Mouse (Mus musculus) midbrain, embryonic 13.5 days (tissue): ENCODE data around the gene Stac. TPM values are rescaled to one million over a fixed set of nuclear protein-coding genes. Genes with fewer than 3 reads are reported as not detected.

Experiments
- ATAC-seq: fragments of 200-750 bp; cut with Nextera tagmentation; 2 replicates; pipeline ENCODE4 v1.8.0; 2017; ENCODE audit warnings: mild to moderate bottlenecking, moderate TSS enrichment, moderate library complexity
- H3K27ac ChIP-seq: fragments of 300-500 bp; sonication (generic); 2 replicates; pipeline ENCODE4 v1.5.1; 2015; ENCODE audit warnings: inconsistent platforms, mild to moderate bottlenecking, moderate library complexity
- H3K27me3 ChIP-seq: fragments of 300-500 bp; sonication (generic); 2 replicates; pipeline ENCODE4 v1.6.1; 2015; ENCODE audit warnings: mild to moderate bottlenecking, inconsistent platforms
- H3K36me3 ChIP-seq: fragments of 300-500 bp; sonication (generic); 2 replicates; pipeline ENCODE4 v1.6.1; 2015; ENCODE audit warnings: mild to moderate bottlenecking, inconsistent platforms
- H3K4me1 ChIP-seq: fragments of 300-500 bp; sonication (generic); replicated peaks from 2 replicates; pipeline ENCODE4 v1.6.1; 2015; ENCODE audit warnings: inconsistent platforms
- H3K4me2 ChIP-seq: fragments of 300-500 bp; sonication (generic); replicated peaks from 2 replicates; pipeline ENCODE4 v1.6.1; 2015; ENCODE audit warnings: moderate library complexity, mild to moderate bottlenecking, inconsistent platforms
- H3K4me3 ChIP-seq: fragments of 300-500 bp; sonication (generic); replicated peaks from 2 replicates; pipeline ENCODE4 v1.5.1; 2015; ENCODE audit warnings: mild to moderate bottlenecking, inconsistent platforms
- H3K9ac ChIP-seq: fragments of 300-500 bp; sonication (generic); replicated peaks from 2 replicates; pipeline ENCODE4 v1.6.1; 2015; ENCODE audit warnings: mild to moderate bottlenecking, inconsistent platforms
- H3K9me3 ChIP-seq: fragments of 300-500 bp; sonication (generic); 2 replicates; pipeline ENCODE4 v1.6.1; 2016; ENCODE audit warnings: mild to moderate bottlenecking, inconsistent platforms
- WGBS: fragments of 180-500 bp; shearing (Covaris S2); methylation state at CpG from one replicate; pipeline ENCODE4 v1.1.7; 2015; 5-methylcytosine and 5-hydroxymethylcytosine counted together
- polyA plus RNA-seq: library from polyadenylated mRNA; unstranded; fragments of >200 nt; fragmentation: Nextera tagmentation; extraction: Ambion mirVana; gene quantifications from 2 replicates; pipeline ENCODE4 v1.2.1, GENCODE M21; 2015

Gene Stac
- polyA plus RNA-seq, 1 experiment from 2014 or later = 1.7 TPM

DNA sequence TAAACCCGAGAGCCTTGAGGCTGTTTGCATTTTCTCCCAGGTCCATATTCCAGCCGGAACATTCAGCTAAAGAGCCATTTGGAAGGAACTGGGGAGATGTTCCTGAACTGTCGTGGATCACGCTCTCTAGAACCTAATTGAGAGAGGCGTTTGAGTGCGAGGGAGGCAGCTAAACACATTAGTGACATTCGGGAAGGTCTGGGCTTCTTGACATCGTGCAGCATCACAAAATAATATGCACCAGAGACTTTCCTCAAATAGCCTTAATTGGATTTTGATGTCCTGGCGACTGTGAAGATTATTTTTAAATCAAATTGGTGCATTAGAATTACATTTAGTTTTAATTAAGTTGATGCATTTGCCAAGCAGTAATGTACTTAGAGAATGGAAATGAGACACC is 111.4 kb downstream of the Stac start:
- WGBS = 67% methylated on average over 9 of the region's 9 CpGs

GRCm38 (mm10) chr9:111577453-111577852 is 112.7 kb downstream of the Stac start:
- ATAC-seq = no peak
- Histone ChIP-seq H3K9ac (no peak overlapping the region), H3K9me3 (no peaks in the 10 kb centered on the region), H3K4me1 (0 out of 2 replicates have a peak, but pooled peaks cover 3% of the 10 kb centered on the region), H3K27ac (no peak overlapping the region), H3K27me3 (no peaks in the 10 kb centered on the region), H3K4me3 (no peak overlapping the region), H3K36me3 (no peaks in the 10 kb centered on the region), H3K4me2 (no peak overlapping the region)
- 89% methylated on average over 6 of the region's 6 CpGs for WGBS

More for the DNA sequence above, 111.4 kb downstream of the Stac start:
- Histone ChIP-seq H3K4me1 (0 out of 2 replicates have a peak, but pooled peaks cover 3% of the 10 kb centered on the region), H3K9me3 (no peaks in the 10 kb centered on the region), H3K27ac (no peak overlapping the region), H3K9ac (no peak overlapping the region), H3K4me2 (no peak overlapping the region), H3K27me3 (no peaks in the 10 kb centered on the region), H3K36me3 (no peaks in the 10 kb centered on the region), H3K4me3 (no peak overlapping the region)
- no peak for ATAC-seq

DNA sequence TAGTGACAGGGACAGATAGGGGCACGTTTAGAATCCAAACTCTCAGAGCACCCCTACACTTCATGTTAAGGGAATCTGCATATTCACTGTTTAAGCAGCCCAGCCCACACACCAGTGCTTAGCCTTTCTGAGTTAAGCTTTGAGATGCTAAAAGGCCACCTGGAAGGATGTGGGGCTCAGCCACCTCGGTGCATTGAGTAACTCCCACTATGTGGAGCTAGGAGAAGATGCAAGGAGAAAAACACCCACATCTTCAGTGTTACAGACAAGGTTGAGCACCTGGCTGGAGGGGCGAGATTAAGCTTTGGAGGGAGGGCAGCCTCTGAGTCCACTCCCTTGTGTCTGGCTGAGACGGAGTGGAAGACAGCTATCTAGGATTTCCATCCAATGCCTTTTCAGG is 114.3 kb downstream of the Stac start:
- Histone ChIP-seq H3K27me3 (no peaks in the 10 kb centered on the region), H3K4me3 (no peak overlapping the region), H3K4me1 (0 out of 2 replicates have a peak, but pooled peaks cover 3% of the 10 kb centered on the region), H3K9ac (no peak overlapping the region), H3K27ac (no peak overlapping the region), H3K9me3 (no peaks in the 10 kb centered on the region), H3K36me3 (no peaks in the 10 kb centered on the region), H3K4me2 (no peak overlapping the region)
- ATAC-seq = no peak
- 37% methylated on average over 4 of the region's 4 CpGs for WGBS

DNA sequence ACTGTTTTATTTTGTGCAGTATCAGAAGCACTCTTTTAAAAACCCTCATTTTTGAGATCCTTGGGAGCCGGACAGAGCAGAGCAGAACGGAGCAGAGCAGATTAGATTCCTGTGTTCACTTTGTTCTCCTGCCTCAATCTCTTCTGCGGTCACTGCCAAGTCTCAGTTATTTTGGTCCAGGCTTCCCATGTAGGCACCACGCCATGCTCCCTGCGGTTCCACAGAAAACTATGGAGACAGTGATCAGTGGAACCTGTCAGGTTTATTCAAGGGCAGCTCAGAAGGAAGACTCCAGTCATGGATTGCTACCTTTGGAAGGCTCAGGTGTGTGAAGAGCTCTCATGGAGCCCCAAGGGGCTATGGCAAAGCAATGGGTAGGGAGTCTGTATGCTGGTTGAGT is 116.3 kb downstream of the Stac start:
- H3K36me3 ChIP-seq = no peaks in the 10 kb centered on the region
- H3K4me3 ChIP-seq = no peak overlapping the region
- 89% methylated on average over 5 of the region's 5 CpGs for whole genome bisulfite sequencing
- H3K4me2 ChIP-seq = no peak overlapping the region
- H3K27me3 ChIP-seq = no peaks in the 10 kb centered on the region
- H3K9me3 ChIP-seq = no peaks in the 10 kb centered on the region
- no peak overlapping the region for H3K9ac ChIP-seq
- H3K4me1 ChIP-seq = 0 out of 2 replicates have a peak, but pooled peaks cover 3% of the 10 kb centered on the region
- no peak for ATAC-seq
- H3K27ac ChIP-seq = no peak overlapping the region

GRCm38 (mm10) chr9:111571619-111572018 is 118.5 kb downstream of the Stac start:
- ATAC-seq = no peak
- no peaks in the 10 kb centered on the region for H3K9me3 ChIP-seq
- 87% methylated on average over 5 of the region's 5 CpGs for WGBS
- no peaks in the 10 kb centered on the region for H3K27me3 ChIP-seq
- H3K36me3 ChIP-seq = no peaks in the 10 kb centered on the region
- H3K4me1 ChIP-seq = 0 out of 2 replicates have a peak, but pooled peaks cover 3% of the 10 kb centered on the region
- no peak overlapping the region for H3K4me3 ChIP-seq
- H3K27ac ChIP-seq = no peak overlapping the region
- no peak overlapping the region for H3K9ac ChIP-seq
- no peak overlapping the region for H3K4me2 ChIP-seq

GRCm38 (mm10) chr9:111564176-111564575 is 126.0 kb downstream of the Stac start:
- WGBS = 91% methylated on average over 6 of the region's 6 CpGs
- Histone ChIP-seq H3K27me3 (no peaks in the 10 kb centered on the region), H3K9me3 (no peaks in the 10 kb centered on the region), H3K36me3 (no peaks in the 10 kb centered on the region), H3K4me3 (no peak overlapping the region), H3K4me2 (no peak overlapping the region), H3K9ac (no peak overlapping the region), H3K4me1 (no peaks in the 10 kb centered on the region; the same call in 1 of the 2 replicates), H3K27ac (no peak overlapping the region)
- ATAC-seq = no peak

- Histone ChIP-seq H3K4me2 (no peak overlapping the region), H3K4me3 (no peak overlapping the region), H3K9ac (no peak overlapping the region), H3K27me3 (no peaks in the 10 kb centered on the region), H3K9me3 (no peaks in the 10 kb centered on the region), H3K4me1 (no peaks in the 10 kb centered on the region; the same call in 1 of the 2 replicates), H3K27ac (no peak overlapping the region), H3K36me3 (no peaks in the 10 kb centered on the region)
- WGBS = 87% methylated on average over 7 of the region's 7 CpGs
- ATAC-seq = no peak
Measured at GRCm38 (mm10) chr9:111563226-111563625, 126.9 kb downstream of the Stac start.

GRCm38 (mm10) chr9:111562217-111562988 is 127.7 kb downstream of the Stac start:
- Histone ChIP-seq H3K4me2 (no peak overlapping the region), H3K9ac (no peak overlapping the region), H3K4me1 (no peaks in the 10 kb centered on the region; the same call in 1 of the 2 replicates), H3K27me3 (no peaks in the 10 kb centered on the region), H3K27ac (no peak overlapping the region), H3K4me3 (no peak overlapping the region), H3K36me3 (no peaks in the 10 kb centered on the region), H3K9me3 (no peaks in the 10 kb centered on the region)
- WGBS = 69% methylated on average over 19 of the region's 19 CpGs
- no peak for ATAC-seq

DNA sequence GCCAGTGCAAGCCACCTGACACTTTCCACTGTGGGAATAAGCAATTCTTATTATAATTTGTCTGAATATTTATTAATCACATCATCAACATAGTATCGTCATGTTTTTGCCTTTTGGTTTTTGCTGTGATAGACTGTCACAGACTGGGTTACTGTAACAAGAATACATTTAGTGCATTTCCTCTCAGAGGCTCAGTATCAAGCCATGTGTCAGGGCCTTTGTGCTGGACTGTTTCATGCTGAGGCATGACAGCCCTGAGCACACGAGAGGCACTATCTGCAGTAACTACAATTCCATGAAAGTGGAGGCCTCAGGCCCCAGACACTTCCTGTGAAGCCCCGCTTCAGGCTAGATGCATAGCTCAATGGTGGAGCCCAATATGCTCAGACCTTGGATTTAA is 133.4 kb downstream of the Stac start:
- no peak overlapping the region for H3K4me2 ChIP-seq
- no peaks in the 10 kb centered on the region for H3K27me3 ChIP-seq
- H3K27ac ChIP-seq = no peak overlapping the region
- no peaks in the 10 kb centered on the region for H3K9me3 ChIP-seq
- H3K9ac ChIP-seq = no peak overlapping the region
- H3K4me1 ChIP-seq = no peaks in the 10 kb centered on the region
- H3K4me3 ChIP-seq = no peak overlapping the region
- no peaks in the 10 kb centered on the region for H3K36me3 ChIP-seq
- 74% methylated on average over 3 of the region's 3 CpGs for WGBS
- no peak for ATAC-seq

GRCm38 (mm10) chr9:111552865-111553264 is 137.3 kb downstream of the Stac start:
- WGBS = 63% methylated on average over 3 of the region's 3 CpGs
- Histone ChIP-seq H3K4me1 (no peaks in the 10 kb centered on the region), H3K27me3 (no peaks in the 10 kb centered on the region), H3K9me3 (no peaks in the 10 kb centered on the region), H3K4me2 (no peak overlapping the region), H3K9ac (no peak overlapping the region), H3K27ac (no peak overlapping the region), H3K4me3 (no peak overlapping the region), H3K36me3 (no peaks in the 10 kb centered on the region)
- ATAC-seq = no peak

- H3K36me3 ChIP-seq = no peaks in the 10 kb centered on the region
- WGBS = 61% methylated on average over 15 of the region's 15 CpGs
- no peak overlapping the region for H3K4me3 ChIP-seq
- ATAC-seq = no peak
- H3K9ac ChIP-seq = no peak overlapping the region
- no peaks in the 10 kb centered on the region for H3K27me3 ChIP-seq
- no peak overlapping the region for H3K4me2 ChIP-seq
- H3K9me3 ChIP-seq = no peaks in the 10 kb centered on the region
- no peak overlapping the region for H3K27ac ChIP-seq
- H3K4me1 ChIP-seq = no peaks in the 10 kb centered on the region
Measured at GRCm38 (mm10) chr9:111551461-111552190, 138.5 kb downstream of the Stac start.

- no peak for ATAC-seq
- H3K36me3 ChIP-seq = no peaks in the 10 kb centered on the region
- H3K9ac ChIP-seq = no peak overlapping the region
- no peaks in the 10 kb centered on the region for H3K27me3 ChIP-seq
- H3K9me3 ChIP-seq = no peaks in the 10 kb centered on the region
- no peak overlapping the region for H3K4me2 ChIP-seq
- 83% methylated on average over 8 of the region's 8 CpGs for WGBS
- no peak overlapping the region for H3K27ac ChIP-seq
- no peak overlapping the region for H3K4me3 ChIP-seq
- no peaks in the 10 kb centered on the region for H3K4me1 ChIP-seq
Measured at GRCm38 (mm10) chr9:111550963-111551321, 139.2 kb downstream of the Stac start.
